Mouse (Mus musculus) neural tube, embryonic 12.5 days (tissue): ENCODE results near the gene Abca4. TPM values are rescaled to one million over a fixed set of nuclear protein-coding genes. Genes with fewer than 3 reads are reported as not detected.

ENCODE experiments used
- ATAC-seq: fragments of 200-750 bp; cut with Nextera tagmentation; 2 replicates; pipeline ENCODE4 v1.8.0; 2017; ENCODE audit warnings: low read depth, mild to moderate bottlenecking, moderate TSS enrichment, moderate library complexity; ENCODE audit not compliant: low FRiP score
- H3K27ac ChIP-seq: fragments of 300-500 bp; sonication (generic); 2 replicates; pipeline ENCODE4 v1.5.1; 2016
- H3K27me3 ChIP-seq: fragments of 300-500 bp; sonication (generic); replicated peaks from 2 replicates; pipeline ENCODE4 v1.6.1; 2016; ENCODE audit warnings: mild to moderate bottlenecking
- H3K36me3 ChIP-seq: fragments of 300-500 bp; sonication (generic); 2 replicates; pipeline ENCODE4 v1.6.1; 2016; ENCODE audit warnings: mild to moderate bottlenecking
- H3K4me1 ChIP-seq: fragments of 300-500 bp; sonication (generic); 2 replicates; pipeline ENCODE4 v1.6.1; 2016
- H3K4me2 ChIP-seq: fragments of 300-500 bp; sonication (generic); replicated peaks from 2 replicates; pipeline ENCODE4 v1.6.1; 2016; ENCODE audit warnings: mild to moderate bottlenecking
- H3K4me3 ChIP-seq: fragments of 300-500 bp; sonication (generic); 2 replicates; pipeline ENCODE4 v1.5.1; 2016
- H3K9ac ChIP-seq: fragments of 300-500 bp; sonication (generic); 2 replicates; pipeline ENCODE4 v1.6.1; 2016; ENCODE audit warnings: mild to moderate bottlenecking
- H3K9me3 ChIP-seq: fragments of 300-500 bp; sonication (generic); 2 replicates; pipeline ENCODE4 v1.6.1; 2016; ENCODE audit warnings: mild to moderate bottlenecking
- WGBS: fragments of 180-500 bp; shearing (Covaris S2); methylation state at CpG from one replicate; pipeline ENCODE4 v1.1.7; 2016; 5-methylcytosine and 5-hydroxymethylcytosine counted together
- polyA plus RNA-seq: library from polyadenylated mRNA; unstranded; fragments of >200 nt; fragmentation: Nextera tagmentation; extraction: Ambion mirVana; gene quantifications from 2 replicates; pipeline ENCODE4 v1.2.1, GENCODE M21; 2016

Abca4 gene
- polyA plus RNA-seq, 1 experiment from 2014 or later: 0.70 TPM

- no peak for ATAC-seq
- H3K27me3 ChIP-seq: no peaks in the 10 kb centered on the region
- no peaks in the 10 kb centered on the region for H3K4me1 ChIP-seq
- no peaks in the 10 kb centered on the region for H3K9me3 ChIP-seq
- no peak overlapping the region for H3K9ac ChIP-seq
- H3K4me2 ChIP-seq: no peak overlapping the region
- H3K27ac ChIP-seq: no peak overlapping the region
- 89% methylated on average over 8 of the region's 8 CpGs for WGBS
- no peak overlapping the region for H3K4me3 ChIP-seq
- no peaks in the 10 kb centered on the region for H3K36me3 ChIP-seq
These were observed 154.7 kb downstream of the Abca4 start for GRCm38 (mm10) chr3:122198966-122199381.

- Histone ChIP-seq H3K27me3 (no peaks in the 10 kb centered on the region), H3K27ac (no peak overlapping the region), H3K4me2 (no peak overlapping the region), H3K36me3 (no peaks in the 10 kb centered on the region), H3K4me3 (no peak overlapping the region), H3K9ac (no peak overlapping the region), H3K4me1 (no peaks in the 10 kb centered on the region), H3K9me3 (no peaks in the 10 kb centered on the region)
- ATAC-seq: no peak
- WGBS: 76% methylated on average over 4 of the region's 4 CpGs
These were observed 155.4 kb downstream of the Abca4 start for GRCm38 (mm10) chr3:122199600-122199999.

- Histone ChIP-seq H3K27me3 (no peaks in the 10 kb centered on the region), H3K9me3 (no peaks in the 10 kb centered on the region), H3K4me3 (no peak overlapping the region), H3K27ac (no peak overlapping the region), H3K9ac (no peak overlapping the region), H3K4me2 (no peak overlapping the region), H3K36me3 (no peaks in the 10 kb centered on the region), H3K4me1 (no peaks in the 10 kb centered on the region)
- no peak for ATAC-seq
- 86% methylated on average over 5 of the region's 5 CpGs for WGBS
These were observed 155.8 kb downstream of the Abca4 start for GRCm38 (mm10) chr3:122200017-122200416.

- no peak overlapping the region for H3K4me2 ChIP-seq
- no peak overlapping the region for H3K27ac ChIP-seq
- H3K9ac ChIP-seq: no peak overlapping the region
- no peak overlapping the region for H3K4me3 ChIP-seq
- no peaks in the 10 kb centered on the region for H3K9me3 ChIP-seq
- no peaks in the 10 kb centered on the region for H3K27me3 ChIP-seq
- no peaks in the 10 kb centered on the region for H3K4me1 ChIP-seq
- WGBS: 35% methylated on average over 5 of the region's 5 CpGs
- no peaks in the 10 kb centered on the region for H3K36me3 ChIP-seq
- ATAC-seq: no peak
These were observed 156.2 kb downstream of the Abca4 start for GRCm38 (mm10) chr3:122200447-122200846.

- H3K27ac ChIP-seq: no peak overlapping the region
- no peaks in the 10 kb centered on the region for H3K27me3 ChIP-seq
- H3K4me1 ChIP-seq: no peaks in the 10 kb centered on the region
- H3K4me3 ChIP-seq: no peak overlapping the region
- no peak overlapping the region for H3K4me2 ChIP-seq
- H3K36me3 ChIP-seq: no peaks in the 10 kb centered on the region
- WGBS: 47% methylated on average over 5 of the region's 5 CpGs
- H3K9ac ChIP-seq: no peak overlapping the region
- ATAC-seq: no peak
- no peaks in the 10 kb centered on the region for H3K9me3 ChIP-seq
These were observed 158.1 kb downstream of the Abca4 start for GRCm38 (mm10) chr3:122202307-122202732.

- H3K27me3 ChIP-seq: no peaks in the 10 kb centered on the region
- no peak overlapping the region for H3K27ac ChIP-seq
- ATAC-seq: no peak
- no peaks in the 10 kb centered on the region for H3K4me1 ChIP-seq
- no peak overlapping the region for H3K4me2 ChIP-seq
- no peaks in the 10 kb centered on the region for H3K9me3 ChIP-seq
- 73% methylated on average over 9 of the region's 9 CpGs for WGBS
- no peak overlapping the region for H3K9ac ChIP-seq
- H3K4me3 ChIP-seq: no peak overlapping the region
- H3K36me3 ChIP-seq: no peaks in the 10 kb centered on the region
These were observed 159.6 kb downstream of the Abca4 start for GRCm38 (mm10) chr3:122203675-122204329.

- Histone ChIP-seq H3K27ac (no peak overlapping the region), H3K4me1 (no peaks in the 10 kb centered on the region), H3K4me3 (no peak overlapping the region), H3K9ac (no peak overlapping the region), H3K4me2 (no peak overlapping the region), H3K9me3 (no peaks in the 10 kb centered on the region), H3K36me3 (no peaks in the 10 kb centered on the region), H3K27me3 (no peaks in the 10 kb centered on the region)
- WGBS: 88% methylated on average over 6 of the region's 6 CpGs
- no peak for ATAC-seq
These were observed 161.5 kb downstream of the Abca4 start for GRCm38 (mm10) chr3:122205753-122206152.

- Histone ChIP-seq H3K27me3 (no peaks in the 10 kb centered on the region), H3K9ac (no peak overlapping the region), H3K9me3 (no peaks in the 10 kb centered on the region), H3K4me3 (no peak overlapping the region), H3K27ac (no peak overlapping the region), H3K4me2 (no peak overlapping the region), H3K36me3 (no peaks in the 10 kb centered on the region), H3K4me1 (no peaks in the 10 kb centered on the region)
- WGBS: 69% methylated on average over 8 of the region's 8 CpGs
- ATAC-seq: no peak
These were observed 162.2 kb downstream of the Abca4 start for GRCm38 (mm10) chr3:122206279-122207070.

GRCm38 (mm10) chr3:122207766-122208165, 163.5 kb downstream of the Abca4 start:
- H3K9me3 ChIP-seq: no peaks in the 10 kb centered on the region
- H3K4me3 ChIP-seq: no peak overlapping the region
- H3K36me3 ChIP-seq: no peaks in the 10 kb centered on the region
- H3K4me1 ChIP-seq: no peaks in the 10 kb centered on the region
- 82% methylated on average over 6 of the region's 6 CpGs for WGBS
- H3K9ac ChIP-seq: no peak overlapping the region
- no peaks in the 10 kb centered on the region for H3K27me3 ChIP-seq
- H3K4me2 ChIP-seq: no peak overlapping the region
- no peak for ATAC-seq
- H3K27ac ChIP-seq: no peak overlapping the region

- Histone ChIP-seq H3K9ac (no peak overlapping the region), H3K9me3 (no peaks in the 10 kb centered on the region), H3K36me3 (no peaks in the 10 kb centered on the region), H3K4me3 (no peak overlapping the region), H3K27me3 (no peaks in the 10 kb centered on the region), H3K27ac (no peak overlapping the region), H3K4me1 (no peaks in the 10 kb centered on the region), H3K4me2 (no peak overlapping the region)
- WGBS: 86% methylated on average over 15 of the region's 15 CpGs
- ATAC-seq: no peak
These were observed 164.3 kb downstream of the Abca4 start for GRCm38 (mm10) chr3:122208296-122209225.

GRCm38 (mm10) chr3:122209511-122209910, 165.3 kb downstream of the Abca4 start:
- no peak overlapping the region for H3K27ac ChIP-seq
- no peak overlapping the region for H3K4me2 ChIP-seq
- H3K36me3 ChIP-seq: no peaks in the 10 kb centered on the region
- no peak overlapping the region for H3K4me3 ChIP-seq
- no peaks in the 10 kb centered on the region for H3K27me3 ChIP-seq
- no peak for ATAC-seq
- no peaks in the 10 kb centered on the region for H3K4me1 ChIP-seq
- H3K9me3 ChIP-seq: no peaks in the 10 kb centered on the region
- no peak overlapping the region for H3K9ac ChIP-seq
- WGBS: 86% methylated on average over 11 of the region's 11 CpGs

- WGBS: 35% methylated on average over 5 of the region's 5 CpGs
- H3K4me3 ChIP-seq: no peak overlapping the region
- no peak overlapping the region for H3K4me2 ChIP-seq
- no peak overlapping the region for H3K9ac ChIP-seq
- no peaks in the 10 kb centered on the region for H3K9me3 ChIP-seq
- H3K4me1 ChIP-seq: no peaks in the 10 kb centered on the region
- no peak for ATAC-seq
- no peaks in the 10 kb centered on the region for H3K27me3 ChIP-seq
- no peaks in the 10 kb centered on the region for H3K36me3 ChIP-seq
- no peak overlapping the region for H3K27ac ChIP-seq
These were observed 166.2 kb downstream of the Abca4 start for GRCm38 (mm10) chr3:122210434-122210833.
